Mouse (Mus musculus) spleen, adult 18-20 months (tissue): ENCODE measurements around the gene Ankib1.
A peak's percentile ranks its signal among the peaks of the same experiment; 100 is the strongest.
"Not testable (repeated sequence)": the region's sequence is repeated elsewhere in the genome, so short reads cannot be mapped to it uniquely, and the experiment has no call there.

ENCODE experiments used
- DNase-seq, 2 experiments: peaks; one replicate each; pipeline ENCODE4 v3.0.0; 2022; ENCODE audit warnings: mixed read lengths in 2 of 2

The Ankib1 gene

GRCm38 (mm10) chr5:3802433-3803291 is at the start of gene Ankib1, which contains the start of gene Krit1:
Gene Ankib1 (minus strand): TSS chr5:3802925.
Gene Krit1 (plus strand): TSS chr5:3803184.
- peak; percentile 73 to 86 for DNase-seq

GRCm38 (mm10) chr5:3845026-3845425 is 42.3 kb upstream of the Ankib1 start, which contains the start of gene Lrrd1:
Gene Lrrd1 (plus strand): TSS chr5:3845173.
- DNase-seq = no peak

GRCm38 (mm10) chr5:3834107-3834506 is 31.4 kb upstream of the Ankib1 start:
- DNase-seq = no peak

GRCm38 (mm10) chr5:3808472-3808871 is 5.7 kb upstream of the Ankib1 start:
- DNase-seq = no peak

GRCm38 (mm10) chr5:3803292-3804165 is 804 bp upstream of the Ankib1 start:
- no peak for DNase-seq

- no peak for DNase-seq
Measured at GRCm38 (mm10) chr5:3801672-3802432, 873 bp downstream of the Ankib1 start.

GRCm38 (mm10) chr5:3800881-3801280 is 1.8 kb downstream of the Ankib1 start:
- no peak for DNase-seq

GRCm38 (mm10) chr5:3800041-3800440 is 2.7 kb downstream of the Ankib1 start:
- no peak for DNase-seq

GRCm38 (mm10) chr5:3798656-3799055 is 4.1 kb downstream of the Ankib1 start:
- not testable (repeated sequence) for DNase-seq

- DNase-seq = not testable (repeated sequence)
Measured at GRCm38 (mm10) chr5:3797101-3797500, 5.6 kb downstream of the Ankib1 start.

GRCm38 (mm10) chr5:3791048-3791447 is 11.7 kb downstream of the Ankib1 start:
- no peak for DNase-seq

- no peak for DNase-seq
Measured at GRCm38 (mm10) chr5:3787548-3787947, 15.2 kb downstream of the Ankib1 start.

- no peak for DNase-seq
Measured at GRCm38 (mm10) chr5:3784751-3785496, 17.8 kb downstream of the Ankib1 start.

- DNase-seq = no peak
Measured at GRCm38 (mm10) chr5:3783947-3784681, 18.6 kb downstream of the Ankib1 start.

- peak; percentile 6 to 51 for DNase-seq
Measured at GRCm38 (mm10) chr5:3782670-3783069, 20.1 kb downstream of the Ankib1 start.

GRCm38 (mm10) chr5:3772017-3772416 is 30.7 kb downstream of the Ankib1 start:
- DNase-seq = no peak

GRCm38 (mm10) chr5:3771512-3771911 is 31.2 kb downstream of the Ankib1 start:
- no peak for DNase-seq

GRCm38 (mm10) chr5:3750536-3750935 is 52.2 kb downstream of the Ankib1 start:
- DNase-seq = not testable (repeated sequence)

GRCm38 (mm10) chr5:3732846-3733245 is 69.9 kb downstream of the Ankib1 start:
- not testable (repeated sequence) for DNase-seq

- DNase-seq = no peak
Measured at GRCm38 (mm10) chr5:3728820-3729219, 73.9 kb downstream of the Ankib1 start.

GRCm38 (mm10) chr5:3725491-3725890 is 77.2 kb downstream of the Ankib1 start:
- no peak for DNase-seq
